Mouse (Mus musculus) layer of hippocampus, postnatal 25 days (tissue): ENCODE results near the gene Cfap221. TPM values are rescaled to one million over a fixed set of nuclear protein-coding genes. Genes with fewer than 3 reads are reported as not detected.

Experiments
- DNase-seq, 2 experiments: peaks; one replicate each; pipeline ENCODE4 v3.0.0; 2022; ENCODE audit warnings: mixed read lengths in 2 of 2, low spot score in 1 of 2; ENCODE audit errors: extremely low spot score in 1 of 2
- total RNA-seq, 2 experiments: library from RNA; stranded (reverse); gene quantifications; 2 replicates each; pipeline ENCODE4 v1.2.3; 2021

Gene Cfap221
- total RNA-seq, 2 experiments from 2014 or later: 0.15 to 0.42 TPM

DNA sequence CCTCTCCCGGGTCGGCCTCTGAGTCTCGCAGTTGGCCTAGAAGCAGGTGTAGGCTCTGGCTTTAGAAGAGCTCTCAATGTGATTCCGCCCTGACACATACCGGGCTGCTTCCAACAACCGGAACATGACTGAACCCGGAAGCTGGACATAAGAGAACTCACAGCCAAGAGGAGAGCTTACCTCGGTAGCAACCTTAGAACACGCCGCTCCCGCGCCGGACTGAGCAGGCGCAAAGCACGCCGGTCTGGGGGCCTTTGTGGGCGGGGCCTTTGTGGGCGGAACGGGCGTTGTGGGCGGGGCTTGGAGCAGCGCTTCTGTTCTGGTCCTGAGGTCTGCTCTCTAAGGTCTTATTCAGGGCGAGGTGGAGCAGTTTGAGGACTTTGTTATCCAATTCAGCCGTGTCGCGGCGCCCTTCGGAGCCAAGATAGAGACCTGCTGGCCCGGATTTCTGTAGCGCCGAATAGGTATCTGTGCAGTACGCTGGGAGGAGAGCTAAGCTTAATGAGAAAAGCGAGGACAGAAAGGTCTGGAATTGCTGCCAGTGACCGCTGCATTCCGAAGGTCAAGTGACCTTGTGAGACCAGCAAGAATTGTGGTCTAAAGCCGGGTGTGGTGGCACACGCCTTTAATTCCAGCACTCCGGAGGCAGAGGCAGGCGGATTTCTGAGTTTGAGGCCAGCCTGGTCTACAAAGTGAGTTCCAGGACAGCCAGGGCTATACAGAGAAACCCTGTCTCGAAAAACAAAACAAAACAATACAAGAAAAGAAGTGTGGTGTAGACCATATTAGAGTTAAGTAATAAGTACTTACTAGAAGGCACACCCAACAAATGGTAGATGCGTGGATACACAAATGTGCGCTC, 83.8 kb downstream of the Cfap221 start, which contains the start of gene Tmem177:
Gene Tmem177 (minus strand): TSS at position 256 of the 862 bp plus-strand sequence.
- DNase-seq: peak; percentile 79 to 89

DNA sequence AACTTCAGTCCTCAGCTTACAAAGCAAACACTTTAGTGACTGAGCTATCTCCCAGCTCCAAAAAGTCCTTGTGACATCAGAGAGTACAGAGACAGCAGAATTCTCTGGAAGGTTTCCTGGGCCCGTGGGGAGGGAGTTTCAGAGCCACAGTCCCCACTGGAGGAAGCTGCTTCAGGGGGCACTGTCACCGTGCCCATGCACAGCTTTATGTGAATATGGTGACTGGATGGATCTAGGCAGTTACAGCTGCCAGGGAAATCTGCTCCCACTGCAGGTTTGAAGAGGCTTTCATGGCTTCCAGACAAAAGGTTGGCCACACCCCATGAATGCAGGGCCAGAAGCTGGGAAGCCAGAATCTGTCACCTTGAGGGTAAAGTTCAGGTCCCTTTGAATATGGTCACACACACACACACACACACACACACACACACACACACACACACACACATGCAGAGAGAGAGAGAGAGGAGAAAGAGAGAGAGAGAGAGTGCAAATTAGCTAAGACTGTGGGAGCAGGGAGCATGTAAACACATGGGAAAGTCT, 89.8 kb downstream of the Cfap221 start:
- no peak for DNase-seq

DNA sequence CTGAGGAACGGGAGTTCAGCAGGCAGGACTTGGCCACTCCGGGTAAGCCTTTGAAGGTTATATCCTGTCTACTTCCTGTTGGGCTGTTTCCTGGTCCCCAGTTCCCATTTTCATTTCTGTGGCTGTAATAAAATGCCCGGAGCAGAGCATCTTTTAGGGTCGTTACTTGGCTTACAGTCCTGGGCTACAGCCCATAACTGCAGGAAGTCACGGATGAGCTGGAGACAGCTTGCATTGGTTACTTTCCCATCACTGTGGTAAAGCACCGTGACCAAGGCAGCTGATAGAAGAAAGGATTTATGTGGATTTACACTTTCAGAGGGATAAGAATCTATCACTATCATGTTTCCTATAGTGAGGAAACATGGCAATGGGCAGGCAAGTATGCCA, 93.8 kb downstream of the Cfap221 start:
- no peak for DNase-seq

DNA sequence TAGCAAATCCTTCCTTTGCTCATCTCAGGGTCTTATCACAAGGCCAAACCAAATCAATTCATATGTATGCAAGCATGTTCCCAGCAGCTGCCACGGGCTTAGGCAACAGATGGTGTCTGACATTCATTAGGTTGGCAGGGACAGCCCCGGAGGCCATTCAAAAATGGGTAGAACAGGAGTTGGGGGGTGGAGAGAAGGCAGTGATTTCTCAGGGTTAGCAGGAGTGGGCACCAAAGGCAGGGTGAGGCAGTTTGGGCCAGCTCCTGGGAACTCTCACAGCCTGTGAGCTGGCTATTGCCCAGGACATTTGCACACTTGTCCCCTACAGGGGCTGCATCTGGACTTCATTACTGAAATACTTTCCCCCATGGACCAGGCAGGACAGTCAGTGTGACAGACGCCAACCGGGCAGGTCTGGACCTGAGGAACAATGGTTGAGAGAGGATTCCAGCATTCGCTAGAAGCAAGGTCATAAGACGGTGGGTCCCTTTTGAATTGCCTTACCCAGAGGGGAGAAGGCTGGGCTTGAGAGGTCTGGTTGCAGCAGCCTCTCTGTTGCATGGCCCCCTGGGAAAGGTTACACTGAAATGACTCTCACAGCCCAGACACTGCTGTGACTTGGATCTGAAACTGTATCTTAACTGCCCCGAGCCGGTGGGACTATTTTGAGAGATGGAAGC, 94.3 kb downstream of the Cfap221 start:
- DNase-seq: no peak

DNA sequence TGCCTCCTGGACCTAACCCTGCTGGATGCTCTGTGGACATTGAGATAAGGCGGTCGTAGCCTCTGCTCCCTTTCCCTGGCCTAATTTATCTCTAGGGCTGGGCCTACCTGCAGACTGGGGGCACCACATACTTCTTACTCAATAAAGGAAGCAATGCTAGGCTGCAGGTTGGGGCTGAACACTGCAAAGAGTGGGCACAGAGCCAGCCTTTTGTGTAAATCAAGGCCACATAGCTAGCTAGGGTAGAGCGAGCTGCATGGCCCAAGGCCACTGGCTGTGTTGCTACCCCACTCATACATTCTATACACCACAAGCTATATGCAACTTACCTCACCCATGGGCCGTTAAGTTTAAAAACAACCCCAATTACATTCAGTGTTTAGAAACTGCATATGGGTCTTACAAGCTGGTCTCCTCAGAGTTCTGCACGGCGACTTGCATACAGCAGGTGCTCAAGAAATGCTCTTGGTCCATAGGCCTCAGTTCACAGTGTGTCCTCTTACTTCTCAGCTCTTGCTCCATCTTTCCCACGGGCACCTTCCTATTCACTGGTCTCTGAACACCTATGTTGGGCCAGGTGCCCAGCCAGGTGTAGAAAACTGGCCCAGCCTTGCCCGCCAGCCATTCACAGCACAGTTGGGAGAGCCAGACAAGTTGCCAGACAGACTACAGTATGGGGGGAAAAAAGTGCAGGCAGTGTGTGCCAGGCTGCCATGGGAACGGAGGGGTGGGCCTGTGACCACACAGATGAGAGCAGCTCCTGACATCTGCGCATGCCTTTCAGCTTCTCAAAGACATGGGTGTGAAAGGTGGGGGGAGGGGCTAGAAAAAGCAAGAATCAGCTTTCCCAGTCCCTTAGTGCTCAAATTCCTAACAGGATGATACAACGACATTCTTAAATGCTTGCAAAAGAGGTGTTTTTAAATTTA, 97.6 kb downstream of the Cfap221 start:
- peak in 1 of 2 experiments; percentile 43 for DNase-seq

DNA sequence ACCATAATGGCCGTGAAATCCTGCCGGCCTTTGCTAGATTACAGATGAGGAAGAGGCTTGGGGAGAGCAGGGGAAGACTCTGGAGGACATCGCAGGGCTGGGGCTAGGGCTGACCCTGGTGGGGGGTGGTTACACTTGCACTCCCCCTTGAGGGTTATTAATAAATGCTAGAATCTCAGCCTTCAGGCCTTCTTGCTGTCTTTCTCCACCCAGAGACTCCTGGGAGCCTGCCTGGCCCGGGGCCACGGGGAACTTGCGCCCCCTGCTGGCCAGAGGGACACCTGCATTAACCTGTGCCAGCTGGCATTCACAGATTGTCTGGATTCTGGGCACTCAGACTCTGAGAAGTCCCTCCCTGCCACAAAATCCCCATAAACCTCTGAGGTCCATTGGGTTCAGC, 102.1 kb downstream of the Cfap221 start:
- peak in 1 of 2 experiments; percentile 60 for DNase-seq

DNA sequence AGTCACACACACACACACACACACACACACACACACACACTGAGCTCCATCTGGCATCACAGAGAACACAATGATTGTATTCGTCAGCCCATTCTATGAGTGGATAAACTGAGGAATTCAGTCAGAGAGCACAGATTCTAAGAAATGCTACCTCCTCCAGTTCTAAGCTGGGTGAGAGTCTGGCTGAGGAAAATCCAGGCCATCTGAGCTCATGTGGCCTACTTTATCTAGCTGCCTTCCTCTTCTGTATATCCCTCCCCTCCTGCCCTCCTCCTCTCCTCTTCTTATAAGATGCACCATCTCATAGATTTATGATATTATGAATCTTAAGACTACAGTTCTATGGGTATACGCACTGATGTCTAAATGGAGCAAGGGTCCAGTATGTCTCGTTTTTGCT, 103.4 kb downstream of the Cfap221 start:
- DNase-seq: no peak

DNA sequence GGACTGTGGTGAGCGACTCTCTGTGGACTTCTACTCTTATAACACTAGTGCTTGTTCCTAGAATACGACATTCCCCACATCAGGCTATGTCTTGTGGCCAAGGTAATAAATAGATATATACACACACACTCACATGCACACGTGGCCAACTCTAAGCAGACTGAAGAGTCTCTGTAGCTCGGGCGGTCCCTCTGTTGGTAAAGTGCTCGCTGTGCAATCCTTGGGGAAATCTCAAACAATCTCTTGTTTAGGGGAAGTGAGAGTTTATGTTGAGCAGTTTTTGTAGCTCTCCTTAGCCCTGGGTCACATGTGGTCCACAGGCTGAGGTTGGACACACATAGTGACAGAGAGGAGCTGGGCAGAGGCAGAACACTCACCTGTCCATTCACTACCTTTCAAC, 104.1 kb downstream of the Cfap221 start:
- DNase-seq: no peak

DNA sequence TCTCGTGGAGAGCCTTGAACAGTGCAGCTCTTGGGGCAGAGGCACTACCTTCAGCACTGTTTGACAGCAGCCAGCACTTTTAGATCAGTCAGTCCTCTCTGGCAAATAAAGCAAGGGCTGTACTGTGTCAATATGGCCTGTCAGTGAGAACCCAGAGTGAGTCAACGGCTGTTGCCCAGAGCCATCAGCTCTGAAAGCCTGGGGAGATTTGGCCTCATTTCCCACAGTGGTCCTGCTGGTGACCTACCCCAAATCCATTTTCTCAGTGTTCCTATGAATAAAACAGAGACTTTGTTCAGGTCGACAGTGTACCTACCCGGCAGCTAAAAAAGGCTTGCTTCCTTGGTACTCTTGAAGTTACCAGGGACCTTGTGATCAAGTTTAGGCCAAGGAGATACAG, 105.2 kb downstream of the Cfap221 start:
- DNase-seq: no peak

DNA sequence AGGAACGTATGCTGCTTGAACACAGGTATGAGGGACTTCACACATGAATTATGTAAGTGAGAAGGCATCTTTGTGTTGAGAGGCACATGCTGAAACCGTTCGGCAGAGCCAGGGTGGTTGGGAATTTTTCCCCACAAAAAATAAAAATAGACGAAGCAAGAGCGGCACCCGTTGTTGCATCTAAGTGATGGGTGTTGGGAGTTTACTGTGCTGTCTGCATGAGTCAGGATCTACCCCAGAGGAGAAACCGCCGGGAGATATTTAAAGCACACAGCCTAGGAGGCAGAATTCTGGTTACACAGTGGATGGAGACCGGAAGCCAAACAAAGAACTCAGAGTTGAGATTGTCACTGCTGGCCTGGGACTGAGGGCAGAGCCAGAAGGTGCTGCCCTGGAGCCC, 105.9 kb downstream of the Cfap221 start:
- no peak for DNase-seq

DNA sequence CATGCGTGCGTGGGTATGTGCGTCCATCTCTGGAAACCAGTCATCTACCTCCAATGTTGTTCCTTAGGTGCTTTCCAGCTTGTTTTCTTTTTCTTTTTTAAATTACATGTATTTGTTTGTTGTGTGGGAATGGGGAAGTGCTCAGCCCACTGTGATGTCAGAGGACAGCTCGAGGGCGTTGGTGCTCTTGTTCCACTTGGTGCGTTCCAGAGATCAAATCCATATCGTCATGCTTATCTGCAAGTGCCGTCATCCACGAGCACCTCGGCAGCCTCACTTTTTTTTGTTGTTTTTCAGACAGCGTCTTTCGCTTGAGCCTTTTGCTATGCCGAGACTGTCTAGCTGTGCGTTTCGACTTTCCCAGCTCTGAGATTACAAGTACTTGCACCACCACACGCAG, 107.7 kb downstream of the Cfap221 start:
- DNase-seq: no peak

DNA sequence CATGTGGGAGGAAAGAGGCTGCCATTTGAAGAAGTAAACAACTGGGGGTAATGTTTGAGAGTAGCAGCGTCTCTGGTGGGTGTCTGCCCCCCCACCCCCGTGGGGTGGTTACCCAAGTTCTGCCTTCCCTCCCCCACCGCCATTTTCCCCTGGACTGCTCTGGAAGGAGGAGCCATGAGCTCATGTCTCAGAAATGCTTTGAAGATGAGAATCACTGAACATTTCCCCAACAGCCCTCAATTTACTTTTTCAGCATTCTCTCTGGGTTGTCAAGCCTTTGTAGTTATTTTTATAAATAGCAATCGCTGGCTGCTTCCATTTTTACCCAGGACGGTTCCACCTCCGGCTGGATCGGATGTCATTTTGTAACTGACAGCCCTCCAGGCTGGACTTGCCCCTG, 110.7 kb downstream of the Cfap221 start:
- DNase-seq: no peak

DNA sequence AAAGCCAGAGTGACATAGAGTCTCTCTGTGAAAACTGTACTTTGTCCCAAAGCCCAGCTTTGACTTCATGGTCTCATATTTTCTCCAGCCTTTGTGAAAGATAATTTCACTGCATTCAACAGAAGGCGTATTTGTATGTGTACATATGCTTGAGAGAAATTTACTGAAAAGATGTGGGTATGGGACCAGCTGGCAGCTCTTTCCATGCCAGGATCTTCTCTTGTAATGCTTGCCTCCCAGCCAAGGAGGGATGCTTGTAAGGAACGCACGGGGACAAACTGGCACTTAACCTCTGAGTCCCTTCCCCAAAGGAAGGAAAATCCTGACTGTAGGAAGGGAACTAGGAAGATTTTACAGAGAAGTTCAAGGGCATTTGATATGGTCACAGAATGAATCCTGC, 112.8 kb downstream of the Cfap221 start:
- DNase-seq: no peak

DNA sequence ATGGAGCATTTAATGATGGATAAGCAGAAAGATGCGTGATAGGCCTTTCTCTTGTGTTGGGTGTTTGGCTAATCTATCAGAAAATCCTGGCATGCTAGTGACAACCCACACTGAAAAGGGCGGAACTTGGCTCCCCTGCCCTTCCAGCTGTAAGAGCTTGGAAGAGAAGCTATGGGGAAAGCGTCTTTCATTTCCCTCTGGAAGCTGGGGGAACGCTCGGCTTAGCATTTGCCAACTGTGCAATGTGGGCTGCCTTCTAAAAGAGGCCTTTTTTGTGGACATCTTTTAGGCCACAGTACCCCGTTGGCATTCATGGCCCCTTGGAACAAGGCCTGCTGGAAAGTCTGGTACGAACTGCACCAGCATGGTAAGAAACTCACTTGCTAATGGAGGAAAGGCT, 118.1 kb downstream of the Cfap221 start:
- DNase-seq: peak in 1 of 2 experiments; percentile 46

DNA sequence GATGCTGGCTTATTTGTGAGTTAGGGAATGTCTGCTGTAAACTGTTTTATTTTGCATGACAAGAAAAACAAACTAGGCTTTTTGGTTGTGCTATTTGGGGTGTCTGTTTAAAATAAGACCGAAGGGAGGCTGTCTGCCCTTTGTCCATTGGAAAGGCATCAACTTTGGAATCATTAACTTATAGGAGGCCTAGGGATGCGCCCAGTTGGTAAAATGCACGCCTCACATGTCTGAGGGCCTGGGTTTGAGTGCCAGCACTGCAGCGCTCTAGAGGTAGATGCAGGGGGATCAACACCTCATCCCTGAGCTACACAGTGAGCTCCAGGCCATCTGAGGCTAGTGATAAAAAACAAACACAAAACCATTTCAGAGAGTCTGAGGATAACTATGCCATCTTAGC, 119.6 kb downstream of the Cfap221 start:
- DNase-seq: no peak

Other genes with a start within 250 kb of the Cfap221 start
- 10 to 100 TPM; 60.7 to 63.4 TPM for gene Ptpn4, start 159.6 kb downstream of the Cfap221 start, total RNA-seq
- gene Tmem177, start 84.0 kb downstream of the Cfap221 start, total RNA-seq: 1 to 10 TPM; 6.2 to 6.6 TPM
- 1 to 10 TPM; 1.0 to 1.7 TPM for gene Sctr, start 9.7 kb upstream of the Cfap221 start, total RNA-seq
- gene Tmem37, start 76.8 kb upstream of the Cfap221 start, total RNA-seq: 1 to 10 TPM in 1 of 2 experiments, under 1 TPM in 1; 0.94 to 1.1 TPM
- 100 to 1,000 TPM; 387 to 439 TPM for gene Dbi, start 123.8 kb upstream of the Cfap221 start, total RNA-seq
- 10 to 100 TPM in 1 of 2 experiments, 1 to 10 TPM in 1; 9.2 to 10.1 TPM for gene 3110009E18Rik, start 124.0 kb upstream of the Cfap221 start, total RNA-seq